Mouse (Mus musculus) hindbrain, postnatal 0 days (tissue): ENCODE results near the gene Metap2. TPM values are rescaled to one million over a fixed set of nuclear protein-coding genes. Genes with fewer than 3 reads are reported as not detected.
"Not testable (repeated sequence)": the region's sequence is repeated elsewhere in the genome, so short reads cannot be mapped to it uniquely, and the experiment has no call there.

Experiments used
- ATAC-seq: fragments of 200-750 bp; cut with Nextera tagmentation; 2 replicates; pipeline ENCODE4 v1.8.0; 2017; ENCODE audit warnings: mild to moderate bottlenecking, moderate TSS enrichment, moderate library complexity
- DNase-seq: peaks from one replicate; pipeline ENCODE4 v3.0.0-alpha.2; 2015; ENCODE audit warnings: low spot score
- H3K27ac ChIP-seq: fragments of 300-500 bp; sonication (generic); 2 replicates; pipeline ENCODE4 v1.5.1; 2014; ENCODE audit warnings: mild to moderate bottlenecking
- H3K27me3 ChIP-seq: fragments of 300-500 bp; sonication (generic); 2 replicates; pipeline ENCODE4 v1.6.1; 2014; ENCODE audit warnings: low read length, mixed read lengths; ENCODE audit not compliant: insufficient read depth
- H3K36me3 ChIP-seq: fragments of 300-500 bp; sonication (generic); 2 replicates; pipeline ENCODE4 v1.6.1; 2014; ENCODE audit warnings: low read length, mixed read lengths; ENCODE audit not compliant: insufficient read depth
- H3K4me1 ChIP-seq: fragments of 300-500 bp; sonication (generic); 2 replicates; pipeline ENCODE4 v1.6.1; 2014; ENCODE audit warnings: antibody characterized with exemption, low read length, mixed read lengths; ENCODE audit not compliant: insufficient read depth
- H3K4me2 ChIP-seq: fragments of 300-500 bp; sonication (generic); 2 replicates; pipeline ENCODE4 v1.6.1; 2014; ENCODE audit warnings: low read depth, mild to moderate bottlenecking, low read length, moderate library complexity, mixed read lengths
- H3K4me3 ChIP-seq: fragments of 300-500 bp; sonication (generic); 2 replicates; pipeline ENCODE4 v1.5.1; 2014; ENCODE audit warnings: low read length
- H3K9ac ChIP-seq: fragments of 300-500 bp; sonication (generic); replicated peaks from 2 replicates; pipeline ENCODE4 v1.6.1; 2014; ENCODE audit warnings: mild to moderate bottlenecking, low read length, moderate library complexity, mixed read lengths
- H3K9me3 ChIP-seq: fragments of 300-500 bp; sonication (generic); 2 replicates; pipeline ENCODE4 v1.6.1; 2016; ENCODE audit warnings: low read length, mixed read lengths
- CTCF ChIP-seq: IDR thresholded peaks from 2 replicates; pipeline ENCODE4 v1.5.1; 2016; ENCODE audit warnings: antibody characterized with exemption, control low read depth, low read depth
- WGBS: fragments of 180-500 bp; shearing (Covaris S2); extraction: QIAGEN DNeasy Blood & Tissue Kit; methylation state at CpG from one replicate; pipeline ENCODE4 v1.1.7; 2014; 5-methylcytosine and 5-hydroxymethylcytosine counted together
- polyA plus RNA-seq: library from polyadenylated mRNA; unstranded; fragments of >200 nt; fragmentation: Nextera tagmentation; extraction: Ambion mirVana; gene quantifications from 2 replicates; pipeline ENCODE4 v1.2.1, GENCODE M21; 2015
- total RNA-seq: library from RNA; depleted of rRNA; stranded (reverse); fragments of >200 nt; gene quantifications from 2 replicates; pipeline ENCODE4 v1.2.3, GENCODE M21; 2014

The Metap2 gene
- total and polyA plus RNA-seq, 2 experiments from 2014 or later = 50.7 to 158 TPM

GRCm38 (mm10) chr10:93876772-93877171 lies 20.1 kb downstream of the Metap2 start:
- Histone ChIP-seq H3K9me3 (no peaks in the 10 kb centered on the region), H3K4me3 (no peak overlapping the region), H3K9ac (no peak overlapping the region), H3K36me3 (peaks cover 12% of the 10 kb centered on the region; the same call in 1 of the 2 replicates), H3K27me3 (no peaks in the 10 kb centered on the region), H3K4me1 (no peaks in the 10 kb centered on the region), H3K27ac (no peak overlapping the region), H3K4me2 (no peak overlapping the region)
- no peak for DNase-seq
- TF ChIP-seq CTCF = no peak
- ATAC-seq = no peak
- 83% methylated on average over 1 of the region's 1 CpGs for WGBS

DNA sequence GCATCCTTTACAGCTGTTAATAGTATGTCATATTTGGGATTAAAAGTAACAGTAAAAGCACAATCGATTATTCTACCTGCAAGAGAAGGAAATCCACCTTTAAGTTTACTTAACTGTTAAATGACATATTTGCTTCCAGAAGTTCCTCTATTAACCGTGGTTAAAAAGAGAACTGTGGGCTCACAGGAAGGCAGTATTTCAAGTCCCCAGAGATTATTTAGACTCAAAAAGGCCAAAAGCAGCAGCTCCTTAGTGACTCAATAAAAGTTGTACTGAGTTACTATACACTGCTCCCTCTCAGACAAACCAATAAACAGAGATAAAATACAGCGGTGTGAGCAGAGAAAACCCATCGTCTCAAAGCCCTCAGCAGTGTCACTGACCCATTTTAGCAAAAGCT lies 28.0 kb downstream of the Metap2 start:
- Histone ChIP-seq H3K9ac (no peak overlapping the region), H3K4me2 (no peak overlapping the region), H3K27me3 (no peaks in the 10 kb centered on the region), H3K9me3 (no peaks in the 10 kb centered on the region), H3K4me3 (no peak overlapping the region), H3K27ac (no peak overlapping the region), H3K4me1 (no peaks in the 10 kb centered on the region), H3K36me3 (peaks cover 43% of the 10 kb centered on the region)
- TF ChIP-seq CTCF = no peak
- DNase-seq (no peak), ATAC-seq (no peak)
- 89% methylated on average over 4 of the region's 4 CpGs for WGBS

- Histone ChIP-seq H3K9ac (no peak overlapping the region), H3K27ac (no peak overlapping the region), H3K9me3 (no peaks in the 10 kb centered on the region), H3K27me3 (no peaks in the 10 kb centered on the region), H3K4me3 (no peak overlapping the region), H3K4me2 (no peak overlapping the region), H3K4me1 (no peaks in the 10 kb centered on the region), H3K36me3 (peaks cover 43% of the 10 kb centered on the region)
- no peak for ATAC-seq
- DNase-seq = no peak
- no peak for TF ChIP-seq CTCF
- 92% methylated on average over 7 of the region's 7 CpGs for WGBS
Measured at GRCm38 (mm10) chr10:93868401-93868800, 28.5 kb downstream of the Metap2 start.

- Histone ChIP-seq H3K36me3 (peaks cover 8% of the 10 kb centered on the region; the same call in 1 of the 2 replicates), H3K4me1 (no peaks in the 10 kb centered on the region), H3K9ac (no peak overlapping the region), H3K4me3 (no peak overlapping the region), H3K9me3 (no peaks in the 10 kb centered on the region), H3K4me2 (no peak overlapping the region), H3K27ac (no peak overlapping the region), H3K27me3 (no peaks in the 10 kb centered on the region)
- no peak for TF ChIP-seq CTCF
- ATAC-seq (no peak), DNase-seq (no peak)
- WGBS = 85% methylated on average over 6 of the region's 6 CpGs
Measured at GRCm38 (mm10) chr10:93856095-93856494, 40.8 kb downstream of the Metap2 start.

- Histone ChIP-seq H3K4me2 (no peak overlapping the region), H3K27me3 (no peaks in the 10 kb centered on the region)
- WGBS = 93% methylated on average over 9 of the region's 9 CpGs
Measured at GRCm38 (mm10) chr10:93855126-93855525, 41.8 kb downstream of the Metap2 start.

DNA sequence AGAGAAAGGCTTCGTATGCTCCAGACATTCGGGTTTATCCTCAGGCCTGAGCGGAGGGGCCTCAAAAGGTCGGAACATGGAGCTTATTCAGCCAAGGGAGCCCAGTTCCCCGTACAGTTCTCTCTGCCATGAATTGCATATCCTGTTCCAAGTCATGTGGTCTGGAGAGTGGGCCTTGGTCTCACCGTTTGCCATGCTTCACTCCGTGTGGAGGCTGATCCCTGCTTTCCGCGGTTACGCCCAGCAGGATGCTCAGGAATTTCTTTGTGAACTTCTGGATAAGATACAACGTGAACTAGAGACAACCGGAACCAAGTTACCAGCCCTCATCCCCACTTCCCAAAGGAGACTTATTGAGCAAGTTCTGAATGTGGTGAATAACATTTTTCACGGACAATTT lies 50.2 kb downstream of the Metap2 start:
- ATAC-seq = no peak

More at GRCm38 (mm10) chr10:93855126-93855525, 41.8 kb downstream of the Metap2 start:
- no peak for ATAC-seq
- no peak for TF ChIP-seq CTCF
- Histone ChIP-seq H3K27ac (no peak overlapping the region), H3K36me3 (peaks cover 8% of the 10 kb centered on the region; the same call in 1 of the 2 replicates), H3K9ac (no peak overlapping the region), H3K4me1 (no peaks in the 10 kb centered on the region), H3K9me3 (no peaks in the 10 kb centered on the region), H3K4me3 (no peak overlapping the region)
- no peak for DNase-seq

DNA sequence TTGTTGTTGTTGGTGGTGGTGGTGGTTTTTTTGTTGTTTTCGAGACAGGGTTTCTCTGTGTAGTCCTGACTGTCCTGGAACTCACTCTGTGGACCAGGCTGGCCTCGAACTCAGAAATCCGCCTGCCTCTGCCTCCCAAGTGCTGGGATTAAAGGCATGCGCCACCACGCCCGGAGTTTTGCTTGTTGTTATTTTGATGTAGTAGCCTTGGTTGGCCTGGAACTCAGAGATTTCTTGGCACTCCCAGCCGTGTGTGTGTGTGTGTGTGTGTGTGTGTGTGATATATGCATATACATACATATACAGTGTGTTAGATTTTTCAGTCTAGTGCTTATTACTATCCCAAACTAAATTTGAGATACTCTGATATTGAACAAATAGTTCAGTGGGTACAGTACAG lies 61.8 kb downstream of the Metap2 start:
- H3K27ac ChIP-seq, ATAC-seq, H3K4me1 ChIP-seq, H3K9me3 ChIP-seq, H3K4me3 ChIP-seq, H3K36me3 ChIP-seq, DNase-seq, H3K9ac ChIP-seq, H3K4me2 ChIP-seq: not testable (repeated sequence)
- peaks cover 29% of the 10 kb centered on the region for H3K27me3 ChIP-seq
- 93% methylated on average over 7 of the region's 7 CpGs for WGBS

More for the DNA sequence above, 50.2 kb downstream of the Metap2 start:
- Histone ChIP-seq H3K4me2 (no peak overlapping the region), H3K9me3 (no peaks in the 10 kb centered on the region; the same call in 1 of the 2 replicates), H3K4me1 (no peaks in the 10 kb centered on the region), H3K27ac (no peak overlapping the region), H3K4me3 (no peak overlapping the region), H3K9ac (no peak overlapping the region), H3K36me3 (no peaks in the 10 kb centered on the region), H3K27me3 (no peaks in the 10 kb centered on the region)
- no peak for TF ChIP-seq CTCF
- DNase-seq = no peak
- WGBS = 94% methylated on average over 13 of the region's 13 CpGs
